Mouse (Mus musculus): Measurements from ENCODE around the gene 1810030O07Rik.
"Not testable (repeated sequence)": the region's sequence is repeated elsewhere in the genome, so short reads cannot be mapped to it uniquely, and the experiment has no call there.

The 1810030O07Rik gene

DNA sequence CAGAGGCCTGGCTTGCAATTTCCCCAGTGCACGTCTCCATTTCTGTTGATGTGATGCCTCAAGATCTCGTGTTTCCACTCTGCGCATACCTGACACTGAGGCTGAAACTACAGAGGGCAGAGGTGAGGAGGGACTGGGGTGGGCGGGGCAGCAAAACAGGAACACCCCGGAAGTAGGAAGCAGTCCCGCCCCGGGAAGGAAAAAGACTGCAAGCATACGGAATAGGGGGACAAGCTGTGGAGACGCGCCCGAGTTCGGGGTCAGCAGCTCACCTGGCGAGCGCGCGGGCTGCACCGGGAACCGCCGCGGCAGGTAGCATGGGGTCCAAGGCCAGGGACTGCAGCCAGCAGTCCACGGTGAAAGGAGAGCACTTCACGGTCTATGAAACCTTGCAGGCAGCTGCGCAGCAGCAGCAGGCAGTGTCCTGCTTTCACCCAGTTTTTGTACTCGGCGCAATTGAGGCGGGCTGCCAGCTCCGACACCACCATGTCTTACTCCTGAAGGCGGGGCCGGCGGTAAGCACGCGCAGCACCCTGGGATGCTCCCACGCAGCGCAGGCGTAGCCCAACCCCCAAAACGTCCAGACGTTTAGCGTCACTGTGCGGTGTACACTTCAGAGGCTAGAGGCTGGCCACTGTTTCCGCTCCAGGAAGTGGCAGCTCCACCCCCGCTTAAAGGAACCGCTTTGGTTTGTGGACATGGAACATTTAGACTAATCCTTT lies at the start of gene 1810030O07Rik:
TSS of gene 1810030O07Rik (minus strand) at position 615 of the 722 bp plus-strand sequence.
- peak; percentile 59 to 69 for DNase-seq (ENCODE audit: low read depth in 1 of 2, low spot score in 2 of 2)

DNA sequence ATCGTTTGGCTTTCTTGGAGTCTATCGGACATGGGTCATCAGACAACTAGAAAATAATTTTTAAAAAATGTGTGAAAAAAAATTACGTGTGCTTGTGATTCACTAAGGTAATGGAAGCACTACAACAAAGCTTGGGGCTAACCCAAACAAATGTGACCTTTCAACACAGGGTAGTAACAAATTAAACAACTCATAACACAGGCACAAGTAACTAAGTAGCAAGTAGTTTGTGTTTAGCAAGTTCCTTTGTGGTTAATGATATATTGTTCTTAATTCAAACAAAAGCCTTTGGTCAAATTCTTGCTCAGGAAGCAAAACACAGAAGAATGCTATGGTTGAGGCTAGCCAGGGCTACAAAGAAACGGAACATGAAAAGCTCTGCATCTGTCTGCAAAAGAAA lies 42.6 kb upstream of the 1810030O07Rik start:
- DNase-seq (ENCODE audit: low read depth in 1 of 2, low spot score in 2 of 2), result no peak

DNA sequence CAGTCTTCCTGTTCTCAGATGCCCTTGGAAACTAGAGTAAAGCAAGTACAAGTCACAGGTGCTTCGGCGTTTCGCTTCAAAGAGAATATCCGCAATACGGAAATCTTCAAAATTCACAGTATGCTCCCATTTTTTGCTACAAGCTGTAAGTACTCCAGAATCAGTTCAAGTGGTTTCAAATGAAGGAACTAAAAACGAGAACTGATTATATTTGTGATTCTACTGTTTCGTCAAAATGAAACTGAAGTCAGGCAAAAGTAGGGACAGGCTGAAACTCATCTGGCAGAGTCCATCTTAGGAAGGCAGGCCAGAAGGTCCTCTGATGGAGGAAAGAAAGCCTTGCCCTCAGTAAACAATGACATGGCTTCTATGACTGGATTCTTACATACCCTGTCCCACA lies 40.3 kb upstream of the 1810030O07Rik start:
- DNase-seq (ENCODE audit: low read depth in 1 of 2, low spot score in 2 of 2), result no peak

DNA sequence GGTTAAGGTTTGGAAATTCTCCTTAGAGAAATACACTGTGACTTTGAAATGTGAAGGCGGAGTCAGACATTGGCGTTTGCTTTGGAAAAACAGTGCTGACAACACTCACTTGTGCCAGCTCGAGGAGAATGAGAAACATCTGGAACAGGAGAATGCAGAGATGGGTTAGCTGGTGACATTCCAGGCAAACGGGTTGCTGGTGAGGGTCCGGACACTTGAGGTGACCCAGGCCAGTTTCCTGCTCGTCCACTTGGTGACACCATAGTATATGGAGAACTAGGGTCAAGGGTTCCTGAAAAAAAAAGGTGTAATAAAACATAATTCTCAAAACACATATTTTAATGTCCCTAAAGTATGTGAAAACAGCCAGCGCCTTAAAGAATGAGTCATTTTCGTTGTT lies 13.4 kb upstream of the 1810030O07Rik start:
- DNase-seq (ENCODE audit: low read depth in 1 of 2, low spot score in 2 of 2), result no peak

DNA sequence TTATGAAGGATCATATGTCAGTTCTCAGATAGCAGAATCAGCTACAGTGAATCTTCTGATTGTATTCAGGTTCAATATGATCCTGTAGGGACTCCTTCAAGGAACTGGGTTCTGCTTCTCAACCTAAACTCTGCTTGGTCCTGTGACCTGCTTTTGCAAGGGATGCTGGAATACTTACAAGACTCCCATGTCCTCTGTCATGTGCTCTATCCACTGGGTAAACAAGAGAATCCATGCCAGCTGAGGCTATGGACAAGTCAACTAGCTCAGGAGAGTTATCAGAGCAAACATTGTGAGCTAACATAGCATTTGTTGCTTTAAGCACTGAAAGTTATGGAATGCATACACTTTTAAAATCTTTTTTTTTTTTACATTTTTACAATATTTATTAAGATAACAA lies 12.6 kb upstream of the 1810030O07Rik start:
- no peak for DNase-seq (ENCODE audit: low read depth in 1 of 2, low spot score in 2 of 2)

DNA sequence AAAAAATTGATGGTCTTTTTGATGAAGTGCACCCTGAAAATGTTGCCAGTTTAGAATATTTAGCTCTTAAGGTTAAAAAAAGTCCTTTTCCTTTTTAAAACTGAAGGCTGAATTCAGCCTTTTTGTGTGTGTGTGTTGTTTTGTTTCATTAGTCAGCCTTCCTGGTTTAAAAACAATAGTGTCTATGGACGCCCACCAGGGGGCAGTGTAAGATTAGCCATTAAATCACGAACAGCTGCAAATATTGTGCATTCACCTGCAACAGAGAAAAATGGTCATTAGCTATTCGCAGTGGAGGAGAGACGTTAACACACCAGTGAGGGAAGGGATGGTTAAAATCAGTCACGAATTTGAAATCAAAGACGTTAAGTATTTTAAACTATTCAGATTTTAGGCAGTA lies 3.9 kb upstream of the 1810030O07Rik start:
- peak in 1 of 2 experiments; percentile 26 for DNase-seq (ENCODE audit: low read depth in 1 of 2, low spot score in 2 of 2)

DNA sequence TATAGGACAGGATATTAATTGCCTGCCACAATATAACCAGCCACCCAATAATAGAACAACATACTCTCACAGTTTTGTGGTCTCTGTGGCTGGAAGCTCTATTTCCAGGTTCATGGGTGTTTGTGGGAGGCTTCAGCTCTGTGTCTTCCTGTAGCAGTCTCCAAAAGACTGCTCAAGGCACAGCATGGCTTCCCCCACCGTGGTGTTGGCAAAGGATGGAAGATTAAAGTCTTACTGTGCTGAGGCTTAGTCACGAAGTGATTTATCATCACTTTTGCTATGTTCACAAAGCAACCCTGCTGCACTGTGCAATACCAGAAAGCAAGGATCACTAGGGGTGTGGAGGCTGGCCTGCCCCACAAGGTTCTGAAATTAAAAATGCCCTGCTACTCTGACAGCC lies 19.6 kb downstream of the 1810030O07Rik start:
- DNase-seq (ENCODE audit: low read depth in 1 of 2, low spot score in 2 of 2), result no peak

DNA sequence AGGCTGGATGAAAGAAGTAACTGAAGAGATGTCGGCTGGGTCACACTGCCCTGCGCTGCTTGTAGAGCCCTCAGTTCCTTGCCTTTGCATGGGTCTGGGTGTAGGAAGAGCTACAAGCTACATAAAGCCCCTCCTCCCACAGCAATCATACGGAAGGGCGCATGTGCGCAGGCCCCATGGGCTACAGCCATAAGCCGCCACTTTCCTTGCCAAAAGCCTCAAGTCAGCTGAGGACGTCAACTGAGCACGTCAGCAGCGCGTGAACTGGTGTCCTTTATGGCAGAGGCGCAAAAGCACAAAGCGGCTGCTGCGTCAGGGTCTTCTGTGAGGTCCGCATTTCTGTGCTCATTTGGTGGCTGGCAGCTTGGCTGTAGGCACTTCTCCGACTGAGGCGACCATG lies 21.6 kb downstream of the 1810030O07Rik start:
- no peak for DNase-seq (ENCODE audit: low read depth in 1 of 2, low spot score in 2 of 2)

DNA sequence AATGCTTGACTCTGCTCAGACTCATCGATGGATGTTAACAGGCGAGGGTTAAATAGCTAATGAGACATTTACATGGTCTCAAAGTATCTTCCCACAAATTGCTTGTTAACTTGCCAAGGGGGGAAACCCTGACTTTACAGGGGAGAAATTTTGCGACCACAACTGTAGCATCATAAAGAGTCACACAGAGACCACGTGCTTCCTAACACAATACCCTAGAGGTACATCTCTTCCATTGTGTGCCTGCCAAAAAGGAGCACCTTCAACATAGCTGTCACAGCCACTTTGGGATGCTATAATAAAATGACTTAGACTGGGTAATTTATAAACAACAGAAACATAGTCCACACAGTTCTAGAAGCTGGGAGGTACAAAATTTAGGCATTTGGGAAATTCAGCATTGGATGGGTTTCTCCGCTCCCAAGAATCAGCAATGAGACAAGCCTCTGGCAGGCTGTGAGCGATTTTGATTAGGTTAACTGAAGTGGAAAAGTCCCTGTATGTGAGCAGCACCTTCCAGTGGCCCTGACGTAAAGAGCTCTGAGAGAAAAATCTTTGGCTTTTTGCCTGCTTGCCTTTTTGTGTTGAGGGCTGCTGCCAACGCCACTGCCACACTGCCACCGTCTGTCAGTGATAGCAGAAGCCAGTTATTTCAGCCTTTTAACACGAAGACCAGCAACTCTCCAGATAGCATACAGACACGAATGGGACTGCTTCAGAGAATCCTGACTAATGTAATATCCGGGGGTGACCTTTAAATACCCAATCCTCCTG lies 27.8 kb downstream of the 1810030O07Rik start:
- no peak for DNase-seq (ENCODE audit: low read depth in 1 of 2, low spot score in 2 of 2)

DNA sequence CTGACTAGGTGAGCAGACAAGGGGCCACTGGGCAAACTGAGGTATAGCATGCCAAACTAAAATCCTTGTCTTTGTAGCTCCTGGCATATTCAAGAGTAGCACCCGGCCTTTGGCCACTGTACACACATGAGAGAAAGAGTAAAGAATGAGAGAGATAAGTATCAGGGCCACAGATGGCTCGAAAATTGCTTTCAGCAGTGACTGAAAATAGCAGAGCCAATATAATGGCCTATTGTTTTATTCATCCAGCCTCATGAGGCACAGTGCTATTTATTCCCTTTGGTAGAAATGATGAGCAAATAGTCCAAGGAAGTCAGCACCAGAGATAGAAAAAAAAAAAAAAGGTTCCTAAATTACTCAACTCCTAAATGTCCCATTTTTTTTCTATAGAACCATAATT lies 28.5 kb downstream of the 1810030O07Rik start:
- no peak for DNase-seq (ENCODE audit: low read depth in 1 of 2, low spot score in 2 of 2)

DNA sequence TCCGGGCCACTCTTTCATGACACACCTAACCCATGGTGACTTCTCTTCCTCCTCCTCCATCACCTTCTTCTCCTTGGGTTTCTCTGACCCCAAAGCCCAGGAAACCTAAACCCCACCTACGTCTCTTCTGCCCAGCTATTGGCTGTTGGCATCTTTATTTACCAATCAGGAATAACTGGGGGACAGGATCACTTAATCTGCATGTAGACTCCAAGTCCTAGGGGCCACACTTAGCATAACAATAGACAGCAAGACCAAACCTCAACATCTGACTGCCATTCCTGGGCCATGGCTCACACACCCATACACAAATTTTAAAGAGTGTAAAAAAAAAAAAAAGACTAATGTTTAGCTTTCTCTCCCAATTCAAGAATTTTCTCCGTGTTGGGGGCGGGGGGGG lies 48.3 kb downstream of the 1810030O07Rik start:
- DNase-seq (ENCODE audit: low read depth in 1 of 2, low spot score in 2 of 2), result no peak

DNA sequence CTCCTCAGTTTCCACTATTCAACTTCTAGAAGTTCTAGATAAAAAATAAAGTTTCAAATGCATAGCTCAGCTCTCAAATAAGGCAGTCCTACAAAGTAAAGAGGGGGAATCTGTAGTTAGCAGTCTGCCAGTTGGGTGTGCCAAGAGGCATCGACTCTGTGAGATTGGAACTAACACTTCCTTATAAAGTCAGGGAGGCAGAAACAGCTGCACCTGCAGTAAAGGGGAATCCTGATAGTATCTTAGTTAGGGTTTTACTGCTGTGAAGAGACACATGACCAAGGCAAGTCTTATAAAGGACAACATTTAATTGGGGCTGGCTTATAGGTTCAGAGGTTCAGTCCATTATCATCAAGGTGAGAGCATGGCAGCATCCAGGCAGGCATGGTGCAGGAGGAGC lies 61.1 kb downstream of the 1810030O07Rik start:
- DNase-seq (ENCODE audit: low read depth in 1 of 2, low spot score in 2 of 2), result not testable (repeated sequence)

DNA sequence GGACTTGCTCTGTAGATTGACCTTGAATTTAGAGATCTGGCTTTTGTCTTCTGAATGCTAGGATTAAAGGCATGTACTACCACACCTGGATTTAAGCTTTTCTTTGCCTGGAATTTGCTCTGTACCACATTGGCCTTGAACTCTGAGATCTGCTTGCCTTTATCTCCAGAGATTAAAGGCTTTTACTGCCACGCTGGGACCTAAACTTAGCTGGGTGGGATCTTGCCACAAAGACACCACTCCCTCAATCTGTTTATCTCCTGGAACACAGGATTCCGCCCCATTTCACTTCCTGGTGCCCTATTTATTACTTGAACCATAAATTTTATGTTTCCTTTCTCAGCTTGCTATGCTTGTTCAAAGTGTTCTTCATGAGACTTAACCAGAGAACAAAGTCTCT lies 62.3 kb downstream of the 1810030O07Rik start:
- no peak for DNase-seq (ENCODE audit: low read depth in 1 of 2, low spot score in 2 of 2)

DNA sequence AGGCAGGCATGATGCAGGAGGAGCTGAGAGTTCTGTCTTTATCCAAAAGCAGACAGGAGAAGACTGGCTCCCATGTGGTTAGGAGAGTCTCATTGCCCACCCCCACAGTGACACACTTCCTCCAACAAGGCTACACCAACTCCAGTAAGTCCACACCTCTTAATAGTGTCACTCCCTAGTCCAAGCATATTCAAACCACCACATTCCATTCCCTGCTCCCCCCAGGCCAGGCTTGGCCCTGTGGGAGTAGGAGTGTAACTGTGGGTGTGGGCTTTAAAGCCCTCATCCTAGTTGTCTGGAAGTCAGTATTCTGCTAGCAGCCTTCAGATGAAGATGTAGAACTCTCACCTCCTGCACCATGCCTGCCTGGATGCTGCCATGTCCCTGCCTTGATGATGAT lies 62.9 kb downstream of the 1810030O07Rik start:
- not testable (repeated sequence) for DNase-seq (ENCODE audit: low read depth in 1 of 2, low spot score in 2 of 2)
